ENCODE assay signal across 9 mouse cellular contexts in the genomic region with DNA sequence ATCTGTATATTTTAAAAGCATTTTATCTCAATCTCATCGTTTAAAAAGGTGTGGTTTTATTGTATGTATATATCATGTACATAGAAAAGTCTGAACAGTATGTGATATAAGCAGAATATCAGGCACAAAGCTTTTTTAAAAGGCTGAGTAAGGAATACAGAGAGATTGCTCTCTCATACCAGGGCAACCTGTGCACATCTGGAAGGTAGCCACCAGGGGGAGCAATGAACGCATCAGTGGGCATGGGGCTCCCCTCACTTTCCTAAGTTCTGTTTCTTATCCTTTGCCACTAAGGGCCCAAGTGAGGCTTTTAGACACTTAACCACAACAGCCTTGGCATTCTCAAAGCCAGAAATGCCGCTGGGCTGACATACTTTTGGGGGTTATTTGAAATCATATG.
A peak's percentile ranks its signal among the peaks of the same experiment; 100 is the strongest.
DNase-seq lines count a peak whose midpoint lies in the region; ATAC-seq and TF ChIP-seq lines count a peak whose summit lies in the region.
"Had no signal": no experiment of that assay in that cellular context is flagged by ENCODE, and none has a peak within 500 bp of the region (broad histone marks: within the 10 kb centered on the region; RNA-seq: fewer than 3 reads in every experiment).

No protein-coding gene starts in this region.

- H3K4me3 ChIP-seq in ES-E14 (ENCODE audit: insufficient read depth in 1 of 2, low read depth in 1 of 2, low read length in 2 of 2, poor library complexity in 1 of 2, severe bottlenecking in 1 of 2), result no peak overlapping the region
- no peak overlapping the region for H3K4me3 ChIP-seq in embryonic facial prominence, embryonic 14.5 days (ENCODE audit: low read depth, low read length)
- H3K4me3 ChIP-seq in heart, embryonic 16.5 days (ENCODE audit: low read length), result no peak overlapping the region
- H3K4me3 ChIP-seq in lung, embryonic 16.5 days (ENCODE audit: low read length), result no peak overlapping the region
- H3K4me3 ChIP-seq: midbrain, embryonic 12.5 days had no signal

- peaks cover 2 to 8% of the 10 kb centered on the region in 2 experiments; a peak in 3 of 4 replicates for H3K4me1 ChIP-seq in ES-E14 (ENCODE audit: control insufficient read depth in 2 of 2, insufficient read depth in 2 of 2, low read length in 2 of 2, poor library complexity in 1 of 2)
- peaks cover 4% of the 10 kb centered on the region for H3K4me1 ChIP-seq in embryonic facial prominence, embryonic 14.5 days (ENCODE audit: control insufficient read depth, insufficient read depth, low read length)
- peaks cover 14% of the 10 kb centered on the region for H3K4me1 ChIP-seq in heart, embryonic 16.5 days (ENCODE audit: control insufficient read depth, insufficient read depth, low read length)
- H3K4me1 ChIP-seq in lung, embryonic 16.5 days (replicated peaks; ENCODE audit: control insufficient read depth, insufficient read depth, low read length), result peaks cover 15% of the 10 kb centered on the region

- H3K27me3 ChIP-seq in embryonic facial prominence, embryonic 14.5 days (replicated peaks; ENCODE audit: control insufficient read depth, insufficient read depth, low read length), result no peaks in the 10 kb centered on the region
- no peaks in the 10 kb centered on the region for H3K27me3 ChIP-seq in heart, embryonic 16.5 days (ENCODE audit: control insufficient read depth, insufficient read depth, low read length)
- no peaks in the 10 kb centered on the region for H3K27me3 ChIP-seq in lung, embryonic 16.5 days (ENCODE audit: control insufficient read depth, insufficient read depth, low read depth, low read length)
- H3K27me3 ChIP-seq: midbrain, embryonic 12.5 days had no signal

- no peak overlapping the region for H3K9ac ChIP-seq in ES-E14 (ENCODE audit: insufficient read depth, low read depth, low read length, poor library complexity, severe bottlenecking)
- no peak overlapping the region for H3K9ac ChIP-seq in embryonic facial prominence, embryonic 14.5 days (ENCODE audit: low read depth, low read length)
- no peak overlapping the region for H3K9ac ChIP-seq in heart, embryonic 16.5 days (ENCODE audit: low read length)
- no peak overlapping the region for H3K9ac ChIP-seq in lung, embryonic 16.5 days (ENCODE audit: low read length)
- H3K9ac ChIP-seq: midbrain, embryonic 12.5 days had no signal

- H3K9me3 ChIP-seq in ES-E14 (ENCODE audit: control insufficient read depth, insufficient read depth, low read depth, low read length), result no peaks in the 10 kb centered on the region
- 0 out of 2 replicates have a peak, but pooled peaks cover 5% of the 10 kb centered on the region for H3K9me3 ChIP-seq in embryonic facial prominence, embryonic 14.5 days (ENCODE audit: control insufficient read depth, low read length)
- peaks cover 4% of the 10 kb centered on the region; the same call in 1 of the 2 replicates for H3K9me3 ChIP-seq in heart, embryonic 16.5 days (replicated peaks; ENCODE audit: control insufficient read depth, low read length)
- H3K9me3 ChIP-seq in lung, embryonic 16.5 days (ENCODE audit: control insufficient read depth, low read length), result no peaks in the 10 kb centered on the region
- H3K9me3 ChIP-seq: midbrain, embryonic 12.5 days had no signal

- 22% methylated on average over 3 of the region's 3 CpGs for WGBS in embryonic facial prominence, embryonic 14.5 days
- 17% methylated on average over 3 of the region's 3 CpGs for WGBS in heart, embryonic 16.5 days
- WGBS in lung, embryonic 16.5 days, result 21% methylated on average over 3 of the region's 3 CpGs

- no peak overlapping the region for H3K4me2 ChIP-seq in embryonic facial prominence, embryonic 14.5 days (ENCODE audit: low read depth, low read length)
- no peak overlapping the region for H3K4me2 ChIP-seq in heart, embryonic 16.5 days (ENCODE audit: low read depth, low read length)
- H3K4me2 ChIP-seq in lung, embryonic 16.5 days (ENCODE audit: low read depth, low read length), result no peak overlapping the region
- H3K4me2 ChIP-seq: midbrain, embryonic 12.5 days had no signal

- in situ Hi-C loops in ES-E14 (cut with MboI; ENCODE audit: low sequenced_read_pairs in 2 of 2, unreplicated experiment in 2 of 2), result no loop called here

- peak; percentile 66 for ATAC-seq in embryonic facial prominence, embryonic 14.5 days (ENCODE audit: low read depth)
- peak; percentile 71 for ATAC-seq in heart, embryonic 16.5 days (replicated peaks; ENCODE audit: extremely low read depth, insufficient read depth, low FRiP score)
- peak; percentile 60; the same call in 1 of the 2 replicates for ATAC-seq in lung, embryonic 16.5 days (ENCODE audit: low read depth)
- ATAC-seq in erythroblast, adult 5-6 weeks (replicated peaks; ENCODE audit: low FRiP score, poor library complexity, severe bottlenecking), result no peak

- H3K36me3 ChIP-seq in ES-E14 (ENCODE audit: control insufficient read depth, insufficient read depth, low read length, poor library complexity, severe bottlenecking), result peaks cover 34% of the 10 kb centered on the region
- H3K36me3 ChIP-seq in embryonic facial prominence, embryonic 14.5 days (ENCODE audit: control insufficient read depth, insufficient read depth, low read length), result peaks cover 45% of the 10 kb centered on the region
- peaks cover 25% of the 10 kb centered on the region for H3K36me3 ChIP-seq in heart, embryonic 16.5 days (ENCODE audit: control insufficient read depth, insufficient read depth)
- peaks cover 22% of the 10 kb centered on the region for H3K36me3 ChIP-seq in lung, embryonic 16.5 days (ENCODE audit: control insufficient read depth, insufficient read depth, low read length)

- no peak for DNase-seq in ES-E14 (ENCODE audit: low read depth, low spot score)
- peak; percentile 84 for DNase-seq in adrenal gland, postnatal 10 days
- DNase-seq in embryonic facial prominence, embryonic 14.5 days (ENCODE audit: low spot score), result peak; percentile 90
- DNase-seq in kidney, postnatal 4 days, result peak; percentile 79 to 84
- peak; percentile 61 to 83 for DNase-seq in right cerebral cortex, postnatal 10 days (ENCODE audit: low spot score in 2 of 2)

- H3K27ac ChIP-seq in ES-E14 (ENCODE audit: insufficient read depth, low read depth, low read length, poor library complexity, severe bottlenecking), result no peak overlapping the region
- no peak overlapping the region for H3K27ac ChIP-seq in embryonic facial prominence, embryonic 14.5 days (replicated peaks; ENCODE audit: low read depth, low read length)
- peak overlapping the region; percentile 44; the same call in 1 of the 2 replicates for H3K27ac ChIP-seq in heart, embryonic 16.5 days (ENCODE audit: low read length)
- no peak overlapping the region for H3K27ac ChIP-seq in lung, embryonic 16.5 days (ENCODE audit: low read length)
- H3K27ac ChIP-seq: midbrain, embryonic 12.5 days had no signal

TF ChIP-seq in ES-E14, 5 proteins besides CTCF, POLR2A, EP300 and RAD21:
- TF ChIP-seq MAFK (IDR thresholded peaks at IDR 0.05; ENCODE audit: insufficient read depth, low read depth, low read length) (peak; percentile 58; the same call in 1 of the 2 replicates), ZC3H11A (IDR thresholded peaks at IDR 0.05; ENCODE audit: borderline replicate concordance, low read depth, low read length) (0 out of 2 replicates have a peak, but pooled peaks have one; percentile 5), CHD2 (IDR thresholded peaks at IDR 0.05; ENCODE audit: low read depth, low read length) (no peak), HCFC1 (IDR thresholded peaks at IDR 0.05; ENCODE audit: borderline replicate concordance, insufficient read depth, low read length) (no peak), ZNF384 (IDR thresholded peaks at IDR 0.05; ENCODE audit: low read depth, low read length) (peak; percentile 43; the same call in 1 of the 2 replicates)
